Mouse (Mus musculus) left cerebral cortex, postnatal 14 days (tissue): Measurements from ENCODE around the gene Mbnl2. TPM values are rescaled to one million over a fixed set of nuclear protein-coding genes. Genes with fewer than 3 reads are reported as not detected.

Experiments used
- DNase-seq, 2 experiments: peaks; one replicate each; pipeline ENCODE4 v3.0.0; 2021 to 2022; ENCODE audit warnings: low spot score in 2 of 2, mixed read lengths in 1 of 2
- intact Hi-C: fragments of 180-260 bp; cut with DNase I; formaldehyde crosslinking; loops from one replicate; pipeline ENCODE4 v1.15.1; 2025
- total RNA-seq, 2 experiments: library from RNA; stranded (reverse); gene quantifications; 2 replicates each; pipeline ENCODE4 v1.2.3; 2021

The Mbnl2 gene
- total RNA-seq, 2 experiments from 2014 or later: 192 to 202 TPM

DNA sequence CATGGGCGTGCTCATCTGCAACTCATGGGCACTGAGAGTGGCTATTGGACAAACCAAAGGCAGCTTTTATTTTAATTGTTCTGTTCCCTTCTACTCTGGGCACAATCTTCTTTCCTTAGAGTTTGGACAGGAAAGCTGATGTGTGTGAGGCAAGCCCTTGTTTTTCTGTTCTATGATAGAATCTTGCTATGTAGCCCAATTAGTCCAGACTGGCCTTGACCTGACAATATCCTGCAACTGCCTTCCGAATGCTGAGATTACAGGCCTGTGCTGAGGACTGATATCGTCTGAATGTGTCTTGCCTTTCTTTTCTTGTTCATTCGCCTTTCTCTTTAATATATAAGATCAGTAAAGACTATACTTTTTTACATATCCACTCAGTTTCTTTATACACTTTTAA, 4.8 kb upstream of the Mbnl2 start:
- intact Hi-C loops: no loop called here
- DNase-seq: no peak

DNA sequence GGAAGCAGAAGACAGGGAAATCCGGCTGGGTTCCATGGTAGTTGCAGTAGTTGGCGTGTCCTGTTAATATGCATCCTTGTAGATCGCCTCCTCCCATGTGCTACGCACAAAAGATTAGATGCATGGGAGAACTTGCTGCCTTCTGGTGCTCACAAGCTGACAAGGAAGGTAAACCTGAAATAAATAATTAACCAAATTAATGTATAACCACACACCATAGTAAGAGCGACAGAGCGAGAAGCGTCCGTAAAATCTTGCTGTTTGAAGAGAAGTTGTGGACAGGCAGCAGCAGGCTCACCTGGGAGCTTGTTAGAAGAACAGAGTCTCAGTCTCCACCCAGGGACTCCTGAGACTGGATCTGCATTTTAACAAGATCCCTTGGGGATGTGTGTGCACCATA, 4.4 kb upstream of the Mbnl2 start:
- intact Hi-C loops: no loop called here
- no peak for DNase-seq

DNA sequence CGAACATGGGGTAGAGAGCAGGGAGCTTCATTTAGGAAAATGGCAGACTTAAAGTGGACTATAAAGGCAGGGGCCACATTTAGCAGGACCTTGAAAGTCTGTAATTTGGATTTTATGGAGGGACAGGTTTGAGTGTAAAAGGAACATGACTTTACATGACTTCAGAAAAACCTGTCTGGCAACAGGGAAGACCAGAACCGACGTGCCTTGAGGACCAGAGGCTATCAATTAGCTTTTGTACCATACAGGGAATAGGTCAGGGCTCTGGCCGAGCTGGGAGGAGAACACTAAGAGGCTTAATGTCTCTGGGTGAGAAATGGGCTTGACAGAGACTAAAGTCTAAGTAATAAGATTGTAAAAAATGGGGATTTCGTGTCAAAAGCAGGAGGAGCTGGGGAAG, 1.7 kb upstream of the Mbnl2 start:
- intact Hi-C loops: no loop called here
- no peak for DNase-seq

DNA sequence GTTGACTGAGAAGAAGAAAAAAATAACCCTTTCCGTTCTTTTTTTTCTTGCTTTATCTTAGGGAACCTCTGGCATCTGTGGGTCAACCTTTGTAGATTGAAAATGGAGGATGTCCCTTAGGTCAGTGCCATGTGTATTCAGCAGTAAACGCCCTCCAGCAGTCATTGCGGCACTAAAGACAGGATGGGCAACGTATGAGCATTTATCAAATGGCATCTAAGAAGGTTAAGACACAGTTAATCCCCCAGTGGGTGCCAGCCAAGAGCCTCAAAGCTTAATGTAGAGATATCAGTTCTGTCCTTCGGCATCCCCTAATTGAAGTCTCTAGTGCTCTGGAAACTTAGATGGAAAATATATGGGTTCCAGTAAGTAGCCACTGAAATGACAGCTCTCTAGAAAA, 723 bp upstream of the Mbnl2 start:
- intact Hi-C loops: loop anchor here (5.0 kb wide), 2 partner anchors 123 to 137 kb away; no protein-coding TSS in a partner anchor
- no peak for DNase-seq

DNA sequence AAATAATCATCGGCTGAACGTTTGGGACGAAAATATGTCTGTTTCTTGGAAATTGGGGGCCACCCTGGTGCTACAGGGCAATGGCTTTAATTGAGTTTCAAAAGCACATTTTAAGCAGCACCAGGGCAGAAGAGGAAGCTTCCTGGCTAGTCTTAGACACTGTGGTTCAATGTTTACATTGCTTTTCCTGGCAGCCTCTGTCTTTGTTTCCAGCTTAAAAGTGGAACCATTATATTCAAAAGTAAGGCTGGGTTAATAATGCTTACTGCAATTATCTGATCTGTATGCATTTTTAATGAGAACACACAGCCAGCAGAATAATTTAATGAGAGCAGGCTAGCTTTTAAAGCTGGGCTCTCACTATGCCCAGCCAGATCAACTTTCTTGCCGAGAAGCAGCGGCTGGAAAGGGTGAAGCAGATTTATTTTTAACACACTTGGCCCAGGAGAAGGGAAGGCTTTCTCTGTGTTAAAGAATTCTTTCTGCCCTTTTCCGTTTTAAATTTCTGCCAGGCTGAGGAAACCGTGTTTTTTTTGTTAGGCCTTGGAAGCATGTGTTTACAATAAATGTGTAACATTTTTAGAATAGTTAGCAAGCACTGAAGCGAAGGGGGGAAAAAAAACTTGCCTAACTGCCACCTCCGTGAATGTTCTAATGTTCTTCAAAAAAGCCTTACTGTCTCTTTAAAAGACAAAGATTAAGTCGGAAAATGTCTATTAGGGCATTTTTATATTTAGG, 1.0 kb downstream of the Mbnl2 start:
- no peak for DNase-seq
- intact Hi-C loops: loop anchor here (5.0 kb wide), 2 partner anchors 121 to 139 kb away; no protein-coding TSS in a partner anchor

DNA sequence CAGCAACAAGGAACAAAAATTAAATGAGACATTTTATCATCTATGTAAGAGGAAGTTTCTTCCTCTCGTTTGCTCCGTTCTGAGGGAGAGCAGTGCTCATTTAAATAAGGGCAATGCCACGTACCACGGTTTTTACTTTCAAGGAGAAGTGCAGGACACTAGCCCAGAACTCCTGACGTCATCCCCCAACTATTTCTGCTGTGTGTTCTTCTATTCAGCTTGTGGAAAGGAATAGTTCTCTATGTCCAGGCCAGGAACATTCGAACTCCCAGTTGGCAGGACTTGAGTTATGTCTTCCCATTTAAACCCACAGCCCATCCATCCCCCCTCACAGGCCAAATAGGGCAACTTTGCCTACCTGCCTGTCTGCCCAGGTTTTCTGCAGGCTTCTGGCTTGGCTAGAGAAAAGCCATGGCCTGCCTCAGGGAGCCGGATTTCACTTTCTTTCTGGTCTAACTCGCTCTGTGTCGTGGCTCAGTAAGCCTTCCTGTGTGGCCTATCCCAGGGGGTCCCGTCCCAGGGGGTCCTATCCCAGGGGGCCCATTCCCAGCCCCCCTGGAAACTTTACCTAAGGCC, 1.7 kb downstream of the Mbnl2 start:
- no peak for DNase-seq
- intact Hi-C loops: loop anchor here (5.0 kb wide), 2 partner anchors 120 to 140 kb away; no protein-coding TSS in a partner anchor

DNA sequence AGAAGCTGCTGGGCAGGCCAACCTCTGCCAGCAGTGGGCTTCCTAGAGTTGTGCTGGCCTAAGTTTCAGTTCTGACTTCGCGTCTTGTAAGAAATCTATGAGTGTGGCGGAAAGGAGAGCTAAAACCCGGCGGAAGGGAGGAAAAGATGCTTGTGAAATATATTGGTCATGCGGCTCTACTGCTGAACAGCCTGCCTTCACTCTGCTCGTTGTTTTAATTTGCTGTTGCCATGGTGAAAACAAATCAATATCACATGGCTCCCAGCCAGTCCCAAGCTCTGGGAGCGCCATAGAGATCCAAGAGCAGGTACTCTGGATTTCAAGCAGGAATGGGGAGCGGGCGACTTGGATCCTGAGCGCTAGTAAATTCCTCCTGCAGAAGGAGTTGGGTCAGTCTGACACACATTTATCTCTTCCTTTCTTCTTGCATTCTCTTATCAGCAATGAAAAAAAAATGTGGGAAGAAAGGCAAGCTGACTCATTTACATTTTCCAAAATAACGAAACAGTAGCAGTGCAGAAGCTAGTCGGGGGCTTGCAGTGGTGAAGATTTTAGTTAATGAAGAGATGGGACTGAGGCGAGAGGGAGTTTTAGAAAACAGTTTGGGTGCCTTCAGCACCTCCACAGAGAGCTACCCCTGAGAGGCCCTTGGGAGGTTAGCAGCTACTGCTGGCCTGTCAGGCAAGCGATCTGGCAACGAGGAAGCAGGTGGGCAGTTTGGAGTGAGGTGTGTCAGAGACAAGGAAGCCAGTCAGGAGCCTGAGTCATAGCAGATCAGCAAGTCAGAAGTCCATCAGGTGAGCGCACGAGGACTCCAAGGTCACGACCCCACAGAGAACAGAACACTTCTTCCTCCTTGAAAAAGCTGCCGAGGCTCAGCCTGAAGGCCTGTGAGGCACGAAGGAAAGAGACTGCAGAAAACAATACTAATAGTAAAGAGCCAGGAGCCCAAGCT, 3.1 kb downstream of the Mbnl2 start:
- intact Hi-C loops: loop anchor here (5.0 kb wide), 2 partner anchors 119 to 141 kb away; no protein-coding TSS in a partner anchor
- DNase-seq: peak in 1 of 2 experiments; percentile 72

DNA sequence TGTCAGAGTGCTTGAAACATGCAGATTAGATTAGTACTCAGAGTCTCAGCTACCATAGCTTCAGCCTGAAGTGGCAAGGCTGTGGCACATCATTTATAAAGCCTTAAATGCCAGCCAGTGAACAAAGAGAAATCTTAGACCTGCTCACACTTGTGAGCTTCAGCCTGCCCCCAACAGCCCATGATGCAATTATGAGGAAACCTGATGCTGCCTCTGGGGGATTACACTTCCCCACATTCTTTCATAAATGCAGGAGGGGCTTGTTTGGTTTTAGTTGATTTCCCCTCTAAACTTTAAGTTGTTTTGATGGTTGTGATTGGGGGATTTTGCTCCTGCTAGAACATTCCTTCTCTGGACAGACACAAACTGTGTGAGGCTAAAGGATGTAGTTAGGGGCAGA, 4.7 kb downstream of the Mbnl2 start:
- no peak for DNase-seq
- intact Hi-C loops: loop anchor here (10.0 kb wide), 1 partner anchor 195 kb away; the partner anchor contains the start of gene Rap2a

DNA sequence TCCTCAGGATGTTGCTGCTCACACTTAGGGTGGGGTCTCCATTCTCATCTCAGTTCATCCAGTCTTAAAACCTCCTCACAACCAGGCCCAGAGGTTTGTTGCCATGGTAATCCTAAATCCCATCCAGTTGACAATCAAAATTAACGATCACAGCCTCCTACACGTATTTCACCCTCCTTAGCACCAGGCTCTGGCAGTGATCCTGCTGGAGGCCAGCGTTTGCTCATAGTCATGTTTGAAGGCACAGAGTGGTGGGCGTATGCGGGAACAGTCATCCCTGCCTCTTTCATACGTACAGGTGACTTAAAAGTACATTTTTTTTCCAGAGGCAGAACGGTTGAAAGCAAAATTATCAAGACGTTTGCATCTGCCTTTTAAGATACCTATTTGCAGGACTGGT, 8.3 kb downstream of the Mbnl2 start:
- peak in 1 of 2 experiments; percentile 71 for DNase-seq

DNA sequence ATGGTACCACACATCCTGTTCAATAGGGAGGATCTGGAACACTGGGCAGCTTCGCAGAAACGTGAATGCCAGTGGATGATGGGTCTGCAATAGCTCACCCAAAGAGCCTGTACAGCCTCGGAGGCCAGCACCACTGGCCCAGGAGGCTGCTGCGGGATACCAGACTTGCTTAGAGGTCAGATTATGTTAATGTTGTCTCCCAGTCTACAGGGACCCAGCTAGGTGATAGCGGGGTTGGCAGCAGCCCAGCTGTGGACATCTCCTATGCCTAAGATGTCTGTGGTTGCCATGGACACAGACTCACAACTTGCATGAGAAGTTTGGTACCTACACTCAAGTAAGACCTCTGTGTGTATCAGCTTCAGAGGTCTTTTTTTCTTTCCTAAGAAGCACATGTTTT, 9.0 kb downstream of the Mbnl2 start:
- intact Hi-C loops: loop anchor here (10.0 kb wide), 1 partner anchor 190 kb away; the partner anchor contains the start of gene Rap2a

More for the DNA sequence above, 8.3 kb downstream of the Mbnl2 start:
- intact Hi-C loops: loop anchor here (10.0 kb wide), 1 partner anchor 191 kb away; the partner anchor contains the start of gene Rap2a

DNA sequence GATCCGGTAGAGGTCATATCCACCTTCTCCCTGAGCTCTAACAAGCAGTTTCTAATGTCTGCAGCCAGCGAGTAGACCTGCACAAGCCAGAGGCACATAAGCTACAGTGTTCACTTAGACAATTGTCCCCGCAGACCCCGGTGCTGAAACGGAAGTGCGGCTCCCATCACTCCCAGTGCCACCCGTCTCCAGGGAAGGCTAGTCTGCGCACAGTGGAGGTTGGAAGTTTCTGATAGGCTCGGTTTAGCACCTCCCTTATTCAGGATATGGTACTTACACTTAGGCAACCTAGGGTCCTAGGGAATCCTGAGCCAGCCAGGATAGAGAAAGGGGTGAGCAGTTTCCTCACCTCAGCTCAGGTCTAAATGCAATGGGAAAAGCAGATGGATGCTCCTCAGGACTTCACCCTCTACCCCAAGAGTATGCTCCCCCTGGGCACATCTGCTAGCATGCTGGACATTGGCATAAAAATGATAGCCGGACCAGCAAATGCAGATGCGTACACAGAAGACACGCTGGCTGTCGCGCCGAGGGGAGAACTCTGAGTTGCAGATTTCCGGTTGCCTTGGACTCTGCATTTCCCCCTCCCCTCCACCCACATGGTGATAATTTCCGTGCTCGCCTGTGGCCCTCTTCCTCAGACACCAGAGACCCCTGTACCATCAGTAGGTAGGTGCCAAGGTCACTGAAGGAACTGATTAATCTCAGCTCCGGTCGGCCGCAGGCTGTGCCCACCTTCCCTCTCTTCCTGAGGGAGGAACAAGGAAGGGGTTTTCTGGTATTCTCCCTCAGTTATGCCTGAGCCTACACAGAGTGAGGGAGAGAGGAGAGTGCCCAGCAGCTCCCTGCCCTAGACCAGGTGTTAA, 11.9 kb downstream of the Mbnl2 start:
- DNase-seq: no peak
- intact Hi-C loops: loop anchor here (10.0 kb wide), 1 partner anchor 187 kb away; the partner anchor contains the start of gene Rap2a

More for the DNA sequence above, 9.0 kb downstream of the Mbnl2 start:
- DNase-seq: no peak

DNA sequence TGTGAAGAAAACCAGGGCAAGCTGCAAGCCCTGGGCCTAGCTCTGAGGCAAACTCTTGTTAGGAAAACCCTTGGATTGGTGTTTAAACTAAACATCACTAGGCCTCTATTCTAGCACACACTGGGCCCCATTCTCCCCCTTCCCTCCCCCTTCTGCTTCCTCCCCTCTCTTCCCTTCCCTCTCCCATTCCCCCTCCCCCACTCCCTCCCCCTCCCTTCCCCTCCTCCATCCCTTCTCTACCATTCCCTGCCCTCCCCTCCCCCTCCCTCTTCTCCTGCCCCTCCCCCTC, 12.5 kb downstream of the Mbnl2 start:
- DNase-seq: no peak
- intact Hi-C loops: loop anchor here (10.0 kb wide), 1 partner anchor 187 kb away; the partner anchor contains the start of gene Rap2a

DNA sequence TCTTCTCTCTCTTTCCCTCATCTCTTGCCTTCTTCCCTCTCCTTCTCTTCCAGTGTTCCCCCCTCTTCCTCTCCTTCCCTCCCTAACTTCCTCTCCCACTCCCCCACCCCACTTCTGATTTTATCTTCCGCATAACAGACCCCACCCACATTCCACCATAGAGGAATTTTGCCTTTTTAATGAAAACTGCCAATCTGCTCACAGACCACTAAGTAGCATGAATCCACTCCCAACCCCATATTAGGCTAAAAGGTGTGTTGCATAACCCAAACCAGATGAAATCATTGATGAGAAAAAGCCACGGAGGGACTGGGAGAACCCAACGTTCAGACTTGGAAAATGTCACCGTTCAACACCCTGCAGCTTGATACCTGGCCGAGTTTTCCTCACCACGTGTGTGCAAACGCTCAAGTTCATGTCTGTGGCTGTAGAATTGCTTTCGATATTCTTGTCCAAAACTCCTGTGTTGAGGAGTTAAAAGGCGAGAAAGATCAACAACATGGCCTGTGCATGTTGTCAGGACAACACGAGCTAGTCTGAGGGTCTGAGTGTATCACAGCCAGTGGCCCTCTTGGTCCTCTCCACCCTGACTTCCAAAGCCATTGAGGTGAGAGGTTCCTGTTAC, 13.0 kb downstream of the Mbnl2 start:
- no peak for DNase-seq

DNA sequence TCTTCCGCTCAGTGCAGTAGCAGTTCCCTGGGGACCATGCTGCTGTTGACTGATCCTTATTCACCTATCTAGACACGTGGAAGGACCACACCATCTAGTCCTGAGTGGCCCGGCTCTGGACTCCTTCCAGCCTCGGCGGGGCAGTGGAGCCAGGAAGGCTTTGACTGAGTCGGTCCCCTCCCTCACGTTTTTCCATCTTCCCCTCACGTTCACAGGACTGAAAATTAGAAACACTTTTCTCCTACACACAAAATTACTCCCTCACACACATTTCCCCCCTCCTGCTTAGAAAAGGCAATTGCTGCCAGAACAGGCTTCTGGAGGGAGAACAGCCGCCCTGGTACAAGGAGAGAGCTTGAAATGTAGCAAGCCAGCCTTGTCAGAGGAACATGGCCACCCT, 13.6 kb downstream of the Mbnl2 start:
- intact Hi-C loops: loop anchor here (10.0 kb wide), 1 partner anchor 186 kb away; the partner anchor contains the start of gene Rap2a
- peak in 1 of 2 experiments; percentile 43 for DNase-seq

More for the DNA sequence above, 13.0 kb downstream of the Mbnl2 start:
- intact Hi-C loops: loop anchor here (10.0 kb wide), 1 partner anchor 186 kb away; the partner anchor contains the start of gene Rap2a

DNA sequence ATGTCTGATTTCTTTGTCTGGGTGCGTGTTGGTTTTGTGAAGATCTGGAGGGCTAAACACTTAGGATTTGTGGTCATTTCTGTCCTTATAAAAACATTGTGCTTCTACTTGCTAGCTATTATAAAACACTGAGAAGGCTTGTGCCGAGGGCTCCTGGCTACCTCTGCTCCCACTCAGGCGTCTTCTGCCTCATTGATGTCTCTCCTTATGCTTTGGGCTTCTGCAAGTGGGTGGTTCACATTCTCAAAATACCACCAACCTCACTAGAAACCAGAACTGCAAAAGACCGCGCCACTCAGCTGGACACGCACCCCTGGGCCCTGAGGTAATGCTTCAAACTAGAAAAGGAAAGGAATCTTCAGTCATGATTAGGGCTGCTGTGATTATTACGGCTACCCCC, 14.1 kb downstream of the Mbnl2 start:
- peak in 1 of 2 experiments; percentile 52 for DNase-seq
- intact Hi-C loops: loop anchor here (10.0 kb wide), 1 partner anchor 185 kb away; the partner anchor contains the start of gene Rap2a

DNA sequence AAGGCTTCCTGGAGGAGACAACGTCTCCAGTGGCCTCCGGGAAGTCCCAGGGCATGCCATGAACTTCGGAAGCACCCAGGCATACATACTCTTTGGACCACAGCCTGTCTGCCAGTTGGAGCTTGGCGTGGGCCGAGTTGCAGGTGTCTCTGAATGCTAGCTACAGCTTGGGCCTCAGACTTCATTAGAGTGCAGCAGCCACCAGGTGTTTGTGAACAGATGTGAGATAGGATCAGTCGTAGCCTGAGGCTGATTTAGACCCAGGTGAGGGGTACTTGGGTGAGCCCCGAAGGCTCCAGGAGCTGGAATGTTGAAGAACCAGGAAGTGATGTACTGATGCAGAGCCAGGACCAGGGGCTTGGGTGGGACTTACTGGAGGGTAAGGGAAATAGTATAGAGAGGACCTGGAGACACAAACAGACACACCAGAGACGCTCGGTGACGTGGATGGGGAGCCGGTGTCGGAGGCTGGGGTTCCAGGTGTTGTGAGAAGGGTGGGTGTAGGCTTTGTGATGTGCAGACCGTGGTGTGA, 15.8 kb downstream of the Mbnl2 start:
- intact Hi-C loops: no loop called here
- no peak for DNase-seq

DNA sequence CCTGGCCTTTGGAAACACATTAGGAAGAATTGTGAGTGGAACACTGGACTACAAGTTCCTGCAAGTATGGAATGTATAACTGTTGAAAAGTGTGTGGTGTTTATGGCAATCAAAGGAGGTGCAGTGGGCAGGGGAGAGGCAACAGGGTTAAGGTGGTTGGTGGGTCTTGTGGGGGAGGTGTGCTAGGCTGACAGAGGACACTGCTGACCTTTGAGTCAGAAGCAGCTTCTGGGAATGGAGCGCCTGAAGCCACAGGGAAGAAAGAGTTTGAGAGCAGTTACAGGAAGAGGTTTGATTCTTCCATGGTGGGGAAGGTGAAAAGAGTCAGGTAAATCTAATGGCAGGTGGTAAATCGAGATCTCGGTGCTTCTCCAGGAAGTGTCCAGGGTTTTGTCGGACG, 16.7 kb downstream of the Mbnl2 start:
- intact Hi-C loops: no loop called here
- no peak for DNase-seq
